Mouse (Mus musculus) brown adipose tissue, adult 24 weeks (tissue): ENCODE measurements around the gene Slit2. TPM values are rescaled to one million over a fixed set of nuclear protein-coding genes. Genes with fewer than 3 reads are reported as not detected.
"Not testable (repeated sequence)": the region's sequence is repeated elsewhere in the genome, so short reads cannot be mapped to it uniquely, and the experiment has no call there.

Source experiments
- H3K27ac ChIP-seq: fragments of 200-500 bp; replicated peaks from 2 replicates; pipeline ENCODE4 v1.5.1; 2012; ENCODE audit warnings: low read depth, mild to moderate bottlenecking, low read length
- H3K4me1 ChIP-seq: fragments of 200-500 bp; 2 replicates; pipeline ENCODE4 v1.6.1; 2012; ENCODE audit warnings: low read length, mixed read lengths; ENCODE audit not compliant: control insufficient read depth, insufficient read depth, insufficient read length
- H3K4me3 ChIP-seq: fragments of 200-500 bp; 2 replicates; pipeline ENCODE4 v1.5.1; 2012; ENCODE audit warnings: low read depth, mild to moderate bottlenecking, low read length, moderate library complexity; ENCODE audit not compliant: insufficient read depth
- polyA plus RNA-seq: library from polyadenylated mRNA; stranded (reverse); fragments of >200 nt; gene quantifications from 2 replicates; pipeline ENCODE4 v1.2.4, GENCODE M21; 2012; ENCODE audit not compliant: missing spikeins, insufficient read depth, insufficient read length

Slit2 gene
- polyA plus RNA-seq, 1 experiment: not detected

DNA sequence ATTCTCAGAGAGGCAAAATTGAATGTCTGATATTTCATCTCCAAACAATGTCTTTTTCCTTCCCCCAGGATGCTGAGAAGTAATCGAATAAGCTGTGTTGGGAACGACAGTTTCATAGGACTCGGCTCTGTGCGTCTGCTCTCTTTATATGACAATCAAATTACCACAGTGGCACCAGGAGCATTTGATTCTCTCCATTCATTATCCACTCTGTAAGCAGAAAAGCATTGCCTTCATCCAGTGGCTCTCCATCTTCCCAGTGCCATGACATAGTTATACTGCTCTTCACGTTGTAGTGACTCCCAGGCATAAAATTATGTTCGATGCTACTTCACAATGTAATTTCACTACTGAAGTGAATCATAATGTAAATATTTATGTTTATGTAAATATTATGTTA, 252.3 kb downstream of the Slit2 start:
- Histone ChIP-seq H3K4me1 (no peaks in the 10 kb centered on the region), H3K27ac (no peak overlapping the region), H3K4me3 (no peak overlapping the region)

DNA sequence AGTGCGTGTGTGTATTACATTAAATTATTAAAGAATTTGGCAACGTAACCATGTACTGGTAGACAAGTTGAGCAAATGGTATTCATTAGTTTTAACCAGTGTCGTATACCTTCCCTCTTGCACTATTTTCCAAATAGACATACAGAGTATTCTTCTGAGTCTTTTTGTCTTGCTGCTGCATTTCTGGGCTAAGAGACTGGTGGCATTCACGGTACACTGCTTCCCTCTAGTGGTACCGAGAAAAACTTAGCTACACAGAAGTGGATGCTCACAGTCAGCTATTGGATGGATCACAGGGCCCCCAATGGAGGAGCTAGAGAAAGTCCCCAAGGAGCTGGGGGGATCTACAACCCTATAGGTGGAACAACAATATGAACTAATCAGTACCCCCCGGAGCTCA, 257.8 kb downstream of the Slit2 start:
- H3K4me3 ChIP-seq, H3K4me1 ChIP-seq, H3K27ac ChIP-seq: not testable (repeated sequence)

DNA sequence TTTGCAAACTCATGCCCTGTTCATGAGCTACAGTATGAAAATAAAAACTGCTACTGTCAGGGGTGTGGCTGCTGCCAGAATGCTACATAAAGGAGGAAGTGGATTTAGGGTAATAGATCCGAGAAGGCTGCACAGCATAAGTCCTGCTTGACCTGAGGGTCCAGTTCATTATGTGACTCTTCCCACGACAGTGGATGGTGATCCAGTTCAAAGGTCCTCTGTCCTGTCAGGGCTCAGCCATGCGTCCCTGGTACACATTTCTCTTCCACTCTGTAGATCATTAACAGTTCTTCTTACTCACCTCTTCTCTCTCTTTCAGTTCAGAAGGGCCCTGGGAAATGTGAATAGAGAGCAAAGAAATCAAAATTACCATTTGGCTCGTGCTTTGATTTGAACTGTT, 265.4 kb downstream of the Slit2 start:
- H3K4me1 ChIP-seq: no peaks in the 10 kb centered on the region

DNA sequence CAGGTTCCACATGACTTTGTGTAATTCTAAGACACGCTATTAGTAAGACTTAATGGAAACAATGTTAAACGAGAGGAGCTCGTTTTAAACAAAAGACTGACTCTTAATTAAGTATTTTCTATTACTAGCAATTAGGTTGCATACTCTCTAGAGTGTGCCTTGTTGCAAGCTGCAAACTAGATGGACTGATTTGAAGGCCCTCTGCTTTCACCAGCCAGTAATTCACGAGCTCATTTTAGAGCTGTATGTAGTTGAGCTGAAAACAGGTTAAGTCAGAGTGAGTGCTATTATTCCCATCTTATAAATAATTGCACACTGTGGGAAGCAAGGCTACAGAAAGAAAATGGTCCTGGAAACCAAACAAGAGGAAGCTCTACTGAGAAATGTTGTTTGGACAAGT, 294.6 kb downstream of the Slit2 start:
- Histone ChIP-seq H3K27ac (no peak overlapping the region), H3K4me1 (no peaks in the 10 kb centered on the region), H3K4me3 (no peak overlapping the region)

More for the DNA sequence above, 265.4 kb downstream of the Slit2 start:
- H3K4me3 ChIP-seq: no peak overlapping the region
- no peak overlapping the region for H3K27ac ChIP-seq

DNA sequence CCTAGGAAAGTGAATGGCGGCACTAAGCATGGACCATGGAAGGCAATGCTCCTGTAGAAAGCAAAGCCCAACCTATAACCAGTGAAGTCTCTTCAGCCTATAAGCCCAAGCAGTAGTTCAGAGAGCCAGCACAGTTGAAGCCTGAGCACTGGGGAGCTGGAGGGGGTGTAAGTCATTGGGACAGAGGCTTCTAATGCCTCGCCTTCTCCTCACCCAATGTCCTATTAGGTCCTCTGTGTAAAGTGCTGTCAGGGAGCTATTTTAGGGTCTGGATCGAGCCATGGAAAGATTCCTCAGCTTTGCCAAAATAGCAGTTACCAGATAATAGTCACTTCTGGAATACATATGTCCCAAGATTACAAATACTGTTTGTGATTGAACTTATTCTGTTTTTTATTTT, 318.2 kb downstream of the Slit2 start:
- H3K27ac ChIP-seq: no peak overlapping the region
- H3K4me1 ChIP-seq: no peaks in the 10 kb centered on the region
- no peak overlapping the region for H3K4me3 ChIP-seq

DNA sequence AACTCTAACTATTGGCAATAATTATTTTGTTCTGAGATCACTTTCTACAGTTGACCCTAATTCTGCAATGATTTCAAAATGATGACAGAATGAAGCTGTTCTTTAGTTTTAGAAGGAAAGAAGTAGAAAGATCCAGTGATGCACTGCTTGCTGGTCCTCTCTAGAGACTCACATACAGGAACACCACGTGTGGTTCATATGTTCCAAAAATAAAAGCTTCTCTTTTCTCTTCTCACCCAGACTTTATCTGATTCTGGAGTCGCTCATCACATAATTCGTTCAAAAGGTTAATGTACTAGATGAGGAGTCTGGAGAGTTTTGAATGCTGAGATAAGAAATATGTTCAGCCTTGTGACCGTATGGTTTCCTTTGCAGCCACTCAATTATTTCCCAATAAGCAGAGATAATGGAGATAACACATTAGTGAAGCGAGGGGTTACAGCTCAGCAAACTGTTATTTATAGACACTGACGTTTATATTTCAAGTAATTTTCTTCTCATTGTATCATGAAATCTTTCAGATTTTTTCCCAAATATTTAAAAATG, 332.2 kb downstream of the Slit2 start:
- Histone ChIP-seq H3K4me1 (no peaks in the 10 kb centered on the region), H3K27ac (no peak overlapping the region), H3K4me3 (no peak overlapping the region)

DNA sequence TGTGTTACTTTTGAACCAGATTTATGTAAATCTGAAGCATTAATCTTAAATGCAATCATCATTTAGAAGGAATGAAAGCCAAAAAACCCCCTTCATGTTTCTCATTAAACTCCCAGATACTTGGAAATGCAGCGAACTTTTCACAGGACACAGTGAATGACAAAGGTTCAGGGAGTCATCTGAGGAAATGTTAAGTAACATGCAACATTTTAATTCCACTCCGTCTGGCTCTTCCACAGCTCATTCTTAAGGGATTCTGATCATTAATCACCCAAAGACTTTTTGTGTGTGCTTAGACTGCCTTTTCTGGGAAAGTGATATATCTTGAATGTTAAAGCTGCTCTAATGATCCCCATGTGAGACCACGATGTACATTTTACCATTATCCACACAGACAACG, 337.7 kb downstream of the Slit2 start:
- Histone ChIP-seq H3K4me1 (no peaks in the 10 kb centered on the region), H3K27ac (no peak overlapping the region), H3K4me3 (no peak overlapping the region)

DNA sequence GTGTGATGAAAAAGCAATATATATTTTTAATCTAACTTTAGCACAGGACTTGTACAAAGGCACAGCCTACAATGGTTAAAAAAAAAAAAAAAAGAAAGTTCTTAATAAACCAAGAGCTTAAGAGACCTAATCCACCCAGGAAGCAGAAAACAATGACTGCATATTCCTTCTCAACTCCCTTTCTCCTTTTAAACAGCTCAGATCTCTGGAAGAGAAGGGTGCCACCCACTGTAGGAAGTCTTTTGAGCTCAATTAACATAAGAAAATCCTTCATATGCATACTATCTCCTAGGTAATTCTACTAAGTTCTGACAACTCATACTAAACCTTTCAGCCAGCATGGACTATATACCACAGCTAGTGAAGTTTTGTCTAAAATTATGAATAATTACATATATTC, 343.3 kb downstream of the Slit2 start:
- Histone ChIP-seq H3K4me3 (no peak overlapping the region), H3K27ac (no peak overlapping the region), H3K4me1 (no peaks in the 10 kb centered on the region)

DNA sequence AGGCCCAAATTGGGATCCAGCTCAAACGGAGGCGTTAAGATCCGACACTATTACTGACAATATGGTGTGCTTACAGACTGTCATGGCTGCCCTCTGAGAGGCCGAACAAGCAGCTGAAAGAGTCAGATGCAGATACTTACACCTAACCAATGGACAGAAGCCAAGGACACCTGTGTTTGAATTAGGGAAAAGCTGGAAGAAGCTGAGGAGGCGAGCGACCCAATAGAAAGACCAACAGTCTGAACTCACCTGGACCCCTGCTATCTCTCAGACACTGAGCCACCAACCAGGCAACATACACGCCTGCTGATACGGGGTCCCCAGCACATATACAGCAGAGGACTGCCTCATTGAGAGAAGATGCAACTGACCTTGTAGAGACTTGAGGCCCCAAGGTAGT, 344.7 kb downstream of the Slit2 start, which contains the start of gene 5730480H06Rik:
Gene 5730480H06Rik, plus strand, starts transcription at position 301 of the 400 bp plus-strand sequence.
- H3K27ac ChIP-seq: no peak within 1 kb of the TSS
- H3K4me1 ChIP-seq: no peaks in the 10 kb centered on the region
- no peak within 1 kb of the TSS for H3K4me3 ChIP-seq

DNA sequence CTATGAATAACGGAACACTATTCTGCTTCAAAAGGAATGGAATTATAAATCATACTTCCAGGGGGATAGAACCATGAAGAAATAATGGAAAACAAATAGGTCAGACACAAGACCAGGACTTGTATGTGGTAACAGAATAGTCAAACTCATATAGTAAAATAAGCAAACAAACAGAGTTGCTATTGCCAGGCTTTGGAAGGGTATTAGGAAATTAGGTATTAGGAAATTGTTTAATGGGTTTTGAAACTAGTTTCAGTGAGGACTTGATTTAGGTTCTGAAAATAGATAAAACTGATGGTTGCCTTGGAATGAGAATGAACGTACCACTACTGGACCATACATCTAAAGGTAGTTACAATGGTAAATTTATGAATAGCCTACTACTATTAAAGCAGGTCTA, 346.8 kb downstream of the Slit2 start:
- no peak overlapping the region for H3K27ac ChIP-seq
- H3K4me3 ChIP-seq: no peak overlapping the region
- no peaks in the 10 kb centered on the region for H3K4me1 ChIP-seq

DNA sequence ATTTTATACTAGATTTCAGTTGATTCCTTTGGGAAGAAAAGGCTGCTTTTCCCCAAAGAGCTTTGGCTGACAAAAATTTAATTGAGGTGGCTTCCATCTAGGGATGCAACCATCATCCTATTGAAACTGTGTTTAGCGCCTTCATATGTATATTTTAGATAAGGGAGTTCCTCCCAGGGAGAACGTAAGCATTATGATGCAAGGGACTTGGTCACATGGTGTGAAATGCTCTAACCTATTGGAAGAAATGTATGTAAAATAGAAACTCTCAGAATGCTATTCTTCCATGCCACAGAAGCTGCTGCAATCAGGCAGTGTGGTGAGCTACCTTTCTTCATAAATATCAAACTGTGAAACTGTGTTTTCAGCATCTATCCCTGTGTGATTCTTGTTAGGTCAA, 347.9 kb downstream of the Slit2 start:
- no peak overlapping the region for H3K4me3 ChIP-seq
- no peak overlapping the region for H3K27ac ChIP-seq
- H3K4me1 ChIP-seq: no peaks in the 10 kb centered on the region

DNA sequence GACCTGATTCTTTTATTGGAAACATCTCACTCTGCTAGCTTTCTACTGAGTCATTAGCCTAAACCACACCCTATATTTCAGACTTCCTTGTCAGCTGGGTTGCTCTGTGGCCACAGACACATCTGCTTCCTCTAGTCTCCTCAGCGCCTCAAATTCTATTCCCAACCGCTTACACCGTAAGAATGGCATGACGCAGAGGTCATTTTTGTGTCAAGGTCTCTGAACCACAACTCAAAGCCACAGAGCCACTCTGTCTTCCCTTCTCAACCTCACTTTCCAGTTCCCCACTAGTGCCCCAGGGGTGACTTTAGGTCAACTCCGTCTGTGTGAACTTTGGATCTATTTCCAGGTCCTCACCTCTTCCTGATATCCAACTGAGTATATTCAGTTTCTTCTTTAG, 348.5 kb downstream of the Slit2 start:
- H3K4me3 ChIP-seq: no peak overlapping the region
- H3K4me1 ChIP-seq: no peaks in the 10 kb centered on the region
- no peak overlapping the region for H3K27ac ChIP-seq

DNA sequence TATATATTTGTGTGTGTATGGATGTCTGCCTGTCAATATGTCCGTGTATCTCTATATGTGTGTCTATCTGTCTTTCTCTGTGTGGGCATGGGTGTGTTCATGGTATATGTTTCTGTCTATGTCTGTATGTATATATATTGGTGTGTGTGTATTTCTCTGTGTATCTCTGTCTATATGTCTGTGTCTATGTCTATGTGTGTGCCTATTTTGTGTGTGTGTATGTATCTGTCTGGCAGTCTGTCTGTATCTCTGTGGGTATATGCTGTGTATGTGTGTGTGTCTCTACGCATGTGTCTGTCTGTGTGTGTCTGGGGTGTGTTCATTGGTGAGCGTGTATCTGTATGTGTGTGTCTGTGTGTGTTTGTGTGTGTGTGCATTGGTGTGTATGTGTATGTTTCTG, 350.5 kb downstream of the Slit2 start:
- H3K27ac ChIP-seq: no peak overlapping the region
- H3K4me1 ChIP-seq: no peaks in the 10 kb centered on the region
- H3K4me3 ChIP-seq: no peak overlapping the region

DNA sequence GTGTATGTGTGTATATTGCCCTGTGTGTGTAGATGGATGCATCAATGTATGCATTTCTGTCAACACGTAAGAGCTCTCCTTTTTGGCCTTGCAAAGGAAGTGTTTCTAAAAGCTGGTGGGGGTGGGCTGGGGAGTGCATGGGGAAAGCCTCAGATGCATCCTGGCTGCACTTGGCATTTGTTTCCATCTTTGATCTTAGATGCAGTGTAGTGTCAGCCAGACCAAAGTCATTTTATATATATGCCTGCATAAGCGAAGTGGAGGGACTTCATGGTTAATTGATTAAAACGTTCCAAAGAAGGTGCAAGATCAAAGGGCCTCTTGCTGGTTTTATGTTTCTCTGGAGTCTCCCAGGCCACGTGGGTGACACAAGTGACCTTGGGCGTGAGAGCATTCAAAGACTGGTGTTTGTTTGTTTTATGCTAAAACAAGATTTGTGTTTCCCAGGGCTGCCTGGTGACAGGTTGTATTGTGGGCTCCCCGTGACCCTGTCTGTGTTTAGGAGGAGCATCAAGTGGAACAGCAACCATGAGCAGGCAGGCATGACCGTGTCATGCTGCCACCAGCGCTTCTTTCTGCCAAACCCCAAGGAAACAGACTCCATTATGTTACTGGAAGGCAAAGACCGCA, 351.1 kb downstream of the Slit2 start:
- Histone ChIP-seq H3K4me3 (no peak overlapping the region), H3K27ac (no peak overlapping the region), H3K4me1 (no peaks in the 10 kb centered on the region)

DNA sequence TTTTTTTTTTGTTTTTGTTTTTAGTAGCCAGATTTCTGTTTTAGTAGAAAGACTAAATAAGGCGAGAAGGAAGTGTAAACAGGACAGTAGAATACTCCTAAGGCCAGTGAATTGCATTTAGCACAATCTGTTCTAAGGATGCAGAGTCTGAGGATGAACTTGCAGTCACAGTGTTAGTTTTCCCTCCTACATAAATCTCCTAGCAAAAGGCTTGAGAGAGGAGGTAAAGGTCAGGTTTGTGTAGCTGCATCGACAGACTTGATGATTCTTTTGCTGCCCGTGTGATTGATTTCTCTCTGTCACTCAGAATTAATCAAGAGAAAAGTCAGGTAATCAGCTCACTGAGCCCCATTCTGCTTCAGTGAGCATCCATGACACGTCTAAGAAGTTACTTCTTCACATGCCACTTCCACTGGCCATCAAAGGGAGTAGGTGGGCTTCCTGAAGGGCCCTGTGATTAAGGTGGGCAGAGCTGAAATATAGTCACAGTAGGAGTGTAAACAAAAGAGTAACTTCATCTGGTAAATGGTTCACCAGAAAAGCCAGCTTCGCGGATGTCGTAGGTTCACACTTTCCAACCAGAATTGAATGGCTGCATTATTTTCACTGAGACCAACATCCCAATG, 358.0 kb downstream of the Slit2 start:
- Histone ChIP-seq H3K27ac (no peak overlapping the region), H3K4me3 (no peak overlapping the region), H3K4me1 (no peaks in the 10 kb centered on the region)
